Mouse (Mus musculus) urinary bladder, adult 18-20 months (tissue): ENCODE measurements around the gene Drg1.
A peak's percentile ranks its signal among the peaks of the same experiment; 100 is the strongest.
"Not testable (repeated sequence)": the region's sequence is repeated elsewhere in the genome, so short reads cannot be mapped to it uniquely, and the experiment has no call there.

ENCODE experiments used
- DNase-seq, 2 experiments: peaks; one replicate each; pipeline ENCODE4 v3.0.0; 2022; ENCODE audit warnings: low spot score in 2 of 2, mixed read lengths in 2 of 2

Drg1 gene

GRCm38 (mm10) chr11:3212526-3212925 is 53.7 kb downstream of the Drg1 start:
- DNase-seq, result peak in 1 of 2 experiments; percentile 1

GRCm38 (mm10) chr11:3206783-3207182 is 59.4 kb downstream of the Drg1 start:
- DNase-seq, result no peak

GRCm38 (mm10) chr11:3205207-3205606 is 61.0 kb downstream of the Drg1 start:
- DNase-seq, result no peak

- no peak for DNase-seq
Observed at GRCm38 (mm10) chr11:3203771-3204170, 62.4 kb downstream of the Drg1 start.

GRCm38 (mm10) chr11:3202781-3203441 is 63.3 kb downstream of the Drg1 start:
- peak; percentile 50 to 62 for DNase-seq

GRCm38 (mm10) chr11:3202231-3202701 is 63.9 kb downstream of the Drg1 start, which contains the start of gene Eif4enif1:
TSS of gene Eif4enif1 (plus strand) at chr11:3202392.
- DNase-seq, result peak; percentile 86 to 96

- DNase-seq, result peak in 1 of 2 experiments; percentile 11
Observed at GRCm38 (mm10) chr11:3201326-3202230, 64.6 kb downstream of the Drg1 start.

GRCm38 (mm10) chr11:3200636-3201035 is 65.6 kb downstream of the Drg1 start:
- DNase-seq, result not testable (repeated sequence)

- DNase-seq, result no peak
Observed at GRCm38 (mm10) chr11:3193363-3193762, 72.9 kb downstream of the Drg1 start, which contains the start of gene Sfi1. TSS of gene Sfi1 (minus strand) at chr11:3193463.

- DNase-seq, result not testable (repeated sequence)
Observed at GRCm38 (mm10) chr11:3182707-3183106, 83.5 kb downstream of the Drg1 start.

- not testable (repeated sequence) for DNase-seq
Observed at GRCm38 (mm10) chr11:3181971-3182370, 84.2 kb downstream of the Drg1 start.

GRCm38 (mm10) chr11:3181250-3181649 is 85.0 kb downstream of the Drg1 start:
- peak; percentile 82 to 88 for DNase-seq

GRCm38 (mm10) chr11:3180510-3181160 is 85.6 kb downstream of the Drg1 start:
- DNase-seq, result not testable (repeated sequence)

GRCm38 (mm10) chr11:3179726-3180092 is 86.5 kb downstream of the Drg1 start:
- peak in 1 of 2 experiments; percentile 62 for DNase-seq

GRCm38 (mm10) chr11:3178968-3179725 is 87.1 kb downstream of the Drg1 start:
- peak in 1 of 2 experiments; percentile 65 for DNase-seq

GRCm38 (mm10) chr11:3173425-3174318 is 92.5 kb downstream of the Drg1 start:
- peak; percentile 78 to 83 for DNase-seq

- DNase-seq, result not testable (repeated sequence)
Observed at GRCm38 (mm10) chr11:3172526-3172925, 93.7 kb downstream of the Drg1 start.

GRCm38 (mm10) chr11:3171931-3172330 is 94.3 kb downstream of the Drg1 start:
- peak in 1 of 2 experiments; percentile 48 for DNase-seq

GRCm38 (mm10) chr11:3169042-3169441 is 97.2 kb downstream of the Drg1 start:
- DNase-seq, result peak in 1 of 2 experiments; percentile 50

GRCm38 (mm10) chr11:3167571-3168001 is 98.6 kb downstream of the Drg1 start:
- DNase-seq, result peak; percentile 69 to 76
